Mouse (Mus musculus): Measurements from ENCODE around the gene Mettl6. TPM values are rescaled to one million over a fixed set of nuclear protein-coding genes. Genes with fewer than 3 reads are reported as not detected.

Gene Mettl6
- polyA plus RNA-seq (2015; fragmentation: Nextera tagmentation; extraction: Ambion mirVana) = 52.9 and 54.1 TPM in 2 replicates

DNA sequence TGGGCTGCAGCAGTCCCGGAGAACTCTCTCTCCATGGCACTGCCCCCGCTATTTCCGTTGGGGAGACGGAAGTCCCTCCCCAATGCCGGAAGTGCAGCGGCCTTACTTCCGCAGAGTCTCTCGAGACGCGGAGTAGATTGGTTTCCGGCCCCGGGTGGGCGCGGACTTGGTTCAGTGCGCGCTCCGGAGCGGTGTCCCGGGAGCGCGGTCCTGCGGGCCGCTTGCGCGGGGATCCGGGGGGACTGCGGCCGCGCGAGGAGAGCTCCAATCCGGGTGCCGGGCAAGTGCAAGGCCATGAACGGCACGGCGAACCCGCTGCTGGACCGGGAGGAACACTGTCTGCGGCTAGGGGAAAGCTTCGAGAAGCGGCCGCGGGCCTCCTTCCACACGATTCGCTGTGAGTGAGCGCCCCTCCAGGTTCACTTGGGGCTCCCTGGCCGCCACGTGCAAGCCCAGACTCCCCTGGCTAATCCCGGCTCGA, at the start of gene Mettl6:
Gene Mettl6 (minus strand): TSS at position 66 of the 481 bp plus-strand sequence.
- ATAC-seq = peak; percentile 97
- under 1% methylated on average over 49 of the region's 49 CpGs for WGBS
- peak within 1 kb of the TSS; percentile 98 for H3K4me3 ChIP-seq (replicated peaks)
- H3K36me3 ChIP-seq = peaks cover 7% of the 10 kb centered on the region; the same call in 1 of the 2 replicates
- peak within 1 kb of the TSS; percentile 95 for H3K9ac ChIP-seq
- no peaks in the 10 kb centered on the region for H3K27me3 ChIP-seq (replicated peaks)
- peaks cover 21% of the 10 kb centered on the region for H3K4me1 ChIP-seq (replicated peaks)
- peak within 1 kb of the TSS; percentile 72 for H3K4me2 ChIP-seq (replicated peaks)
- H3K9me3 ChIP-seq = no peaks in the 10 kb centered on the region
- H3K27ac ChIP-seq = peak within 1 kb of the TSS; percentile 94

DNA sequence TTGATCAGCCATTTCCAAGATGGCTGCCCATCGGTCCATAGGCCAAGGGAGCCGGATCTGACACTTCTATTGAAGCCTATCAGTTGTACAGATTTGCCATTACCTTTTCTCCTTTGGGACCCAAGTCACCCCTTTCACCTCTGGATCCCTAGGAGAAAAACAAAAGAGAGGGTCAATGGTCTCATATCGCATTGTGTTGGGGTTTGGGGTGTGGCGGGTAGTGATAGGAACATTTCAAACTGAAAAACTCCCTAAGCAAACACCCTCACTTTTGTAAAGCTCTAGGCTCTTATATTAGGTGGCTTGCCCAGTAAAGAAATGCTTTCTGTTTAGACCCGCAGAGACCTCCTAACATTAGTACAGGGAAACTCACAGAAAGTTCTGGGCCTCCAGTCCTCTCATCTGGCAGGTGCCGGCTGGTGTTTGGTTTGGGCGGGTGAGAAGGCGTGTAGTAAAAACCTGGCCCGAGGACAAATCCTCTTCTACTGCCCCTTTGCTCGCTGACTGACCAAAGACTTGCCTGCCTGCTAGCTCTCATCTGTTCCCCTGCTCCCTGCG, 49.1 kb upstream of the Mettl6 start:
- ATAC-seq = no peak
- Histone ChIP-seq H3K9me3 (no peaks in the 10 kb centered on the region), H3K4me3 (replicated peaks) (no peak overlapping the region), H3K36me3 (no peaks in the 10 kb centered on the region), H3K9ac (no peak overlapping the region), H3K4me1 (replicated peaks) (no peaks in the 10 kb centered on the region), H3K27me3 (replicated peaks) (no peaks in the 10 kb centered on the region), H3K27ac (no peak overlapping the region), H3K4me2 (replicated peaks) (no peak overlapping the region)
- WGBS = 73% methylated on average over 11 of the region's 11 CpGs

DNA sequence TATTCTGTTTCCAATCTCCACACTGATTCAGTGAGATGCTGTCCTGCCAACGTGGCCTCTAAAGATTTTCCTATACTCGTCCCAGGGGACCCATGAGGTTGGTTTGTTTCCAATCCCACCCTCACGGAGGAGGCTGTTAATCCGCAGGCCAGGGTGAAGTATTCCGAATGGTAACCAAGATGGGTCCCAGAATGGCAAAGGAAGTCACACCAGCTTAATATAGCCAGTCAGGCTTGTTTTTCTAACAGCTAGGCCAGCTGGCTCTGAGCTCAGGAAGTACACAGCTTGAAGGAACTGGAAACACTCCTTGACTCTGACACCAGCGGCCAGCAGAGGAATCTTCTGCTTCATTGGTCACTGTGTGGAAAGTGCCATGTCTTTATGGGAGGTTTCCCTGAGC, 42.5 kb upstream of the Mettl6 start:
- 76% methylated on average over 6 of the region's 6 CpGs for WGBS

DNA sequence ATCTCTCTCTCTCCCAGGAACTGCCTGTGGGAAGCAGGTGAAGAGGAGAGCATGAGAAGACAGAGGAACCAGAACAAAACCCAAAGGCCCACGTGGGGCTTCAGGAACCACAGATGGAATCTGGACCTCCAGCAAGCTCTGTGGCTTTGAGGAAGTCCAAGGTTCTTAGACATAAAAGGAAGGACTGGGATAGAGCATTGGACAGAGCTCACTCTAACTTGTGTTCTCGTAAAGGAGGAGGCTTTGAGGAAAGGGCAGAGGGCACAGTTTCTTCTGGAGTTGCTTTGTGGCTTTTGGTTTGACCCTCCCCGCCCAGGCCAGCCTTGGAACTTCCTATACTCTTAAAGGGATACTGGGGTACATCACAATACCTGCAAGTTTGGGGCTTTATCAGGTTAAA, 37.8 kb upstream of the Mettl6 start:
- ATAC-seq = 0 out of 2 replicates have a peak, but pooled peaks have one; percentile 23
- Histone ChIP-seq H3K36me3 (no peaks in the 10 kb centered on the region), H3K9me3 (no peaks in the 10 kb centered on the region), H3K27ac (no peak overlapping the region), H3K27me3 (replicated peaks) (no peaks in the 10 kb centered on the region), H3K9ac (no peak overlapping the region), H3K4me3 (replicated peaks) (no peak overlapping the region), H3K4me2 (replicated peaks) (no peak overlapping the region), H3K4me1 (replicated peaks) (no peaks in the 10 kb centered on the region)
- 65% methylated on average over 3 of the region's 3 CpGs for WGBS

More for the DNA sequence above, 42.5 kb upstream of the Mettl6 start:
- no peak overlapping the region for H3K4me3 ChIP-seq (replicated peaks)
- H3K9me3 ChIP-seq = no peaks in the 10 kb centered on the region
- no peak overlapping the region for H3K27ac ChIP-seq
- no peak overlapping the region for H3K4me2 ChIP-seq (replicated peaks)
- no peak overlapping the region for H3K9ac ChIP-seq
- H3K4me1 ChIP-seq (replicated peaks) = no peaks in the 10 kb centered on the region
- H3K36me3 ChIP-seq = no peaks in the 10 kb centered on the region
- no peak for ATAC-seq
- H3K27me3 ChIP-seq (replicated peaks) = no peaks in the 10 kb centered on the region

DNA sequence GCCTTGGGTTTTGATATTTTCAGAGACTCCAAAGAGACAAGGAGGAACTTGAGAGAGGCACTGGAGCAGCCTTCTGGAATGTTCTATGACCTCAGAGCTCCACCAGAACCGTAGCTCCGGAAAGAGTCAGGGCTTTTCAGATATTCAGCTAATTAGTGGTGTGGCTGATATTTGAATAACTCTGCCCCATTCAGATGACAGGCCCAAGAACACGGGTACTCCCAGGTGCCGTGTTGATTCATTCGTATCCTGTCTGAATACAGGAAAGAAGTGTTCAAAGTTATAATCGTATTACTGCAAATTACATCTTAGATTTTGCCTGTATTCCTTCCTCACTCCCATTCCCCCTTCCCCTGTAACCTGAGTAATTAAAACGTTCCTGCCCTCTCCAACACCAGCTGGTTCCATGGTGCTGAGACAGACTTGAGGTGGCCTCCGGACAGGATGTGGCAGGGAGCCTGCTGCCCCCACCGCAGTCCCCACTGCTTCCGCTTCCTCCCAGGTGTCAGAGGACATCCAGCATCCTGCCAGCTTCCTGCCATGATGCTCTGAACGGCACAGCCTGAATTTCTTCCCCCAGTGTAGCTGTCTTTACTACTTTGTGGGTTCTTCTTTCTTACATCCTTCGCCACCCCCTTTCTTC, 36.8 kb upstream of the Mettl6 start:
- Histone ChIP-seq H3K27ac (peak overlapping the region; percentile 28; the same call in 1 of the 2 replicates), H3K4me3 (replicated peaks) (no peak overlapping the region), H3K4me2 (replicated peaks) (no peak overlapping the region), H3K9me3 (no peaks in the 10 kb centered on the region), H3K27me3 (replicated peaks) (no peaks in the 10 kb centered on the region), H3K9ac (no peak overlapping the region), H3K36me3 (no peaks in the 10 kb centered on the region), H3K4me1 (replicated peaks) (no peaks in the 10 kb centered on the region)
- ATAC-seq = no peak
- WGBS = 59% methylated on average over 12 of the region's 12 CpGs

DNA sequence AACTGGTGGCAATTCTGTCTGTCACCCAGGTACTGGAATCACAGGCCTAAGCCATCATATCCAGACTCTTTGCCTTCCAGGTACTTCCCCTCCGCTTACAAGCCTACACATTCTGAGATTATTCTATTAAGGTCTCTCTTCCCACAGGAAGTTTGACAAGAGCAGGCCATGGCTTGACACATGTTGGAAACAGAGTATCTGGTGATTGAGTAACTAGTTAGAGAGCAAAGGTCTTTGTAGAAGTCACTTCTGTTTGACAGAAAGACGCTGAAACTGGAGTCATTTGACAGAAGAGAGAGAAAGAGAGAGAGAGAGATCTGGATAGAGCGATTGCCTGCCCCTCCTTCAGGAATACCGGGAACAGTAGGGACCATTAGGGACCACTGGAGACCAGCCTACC, 36.0 kb upstream of the Mettl6 start:
- H3K4me2 ChIP-seq (replicated peaks) = no peak overlapping the region
- 71% methylated on average over 4 of the region's 4 CpGs for WGBS
- H3K4me1 ChIP-seq (replicated peaks) = no peaks in the 10 kb centered on the region
- no peak overlapping the region for H3K9ac ChIP-seq
- H3K36me3 ChIP-seq = no peaks in the 10 kb centered on the region
- peak overlapping the region; percentile 28; the same call in 1 of the 2 replicates for H3K27ac ChIP-seq
- peak; percentile 69 for ATAC-seq
- H3K27me3 ChIP-seq (replicated peaks) = no peaks in the 10 kb centered on the region
- no peak overlapping the region for H3K4me3 ChIP-seq (replicated peaks)
- no peaks in the 10 kb centered on the region for H3K9me3 ChIP-seq

DNA sequence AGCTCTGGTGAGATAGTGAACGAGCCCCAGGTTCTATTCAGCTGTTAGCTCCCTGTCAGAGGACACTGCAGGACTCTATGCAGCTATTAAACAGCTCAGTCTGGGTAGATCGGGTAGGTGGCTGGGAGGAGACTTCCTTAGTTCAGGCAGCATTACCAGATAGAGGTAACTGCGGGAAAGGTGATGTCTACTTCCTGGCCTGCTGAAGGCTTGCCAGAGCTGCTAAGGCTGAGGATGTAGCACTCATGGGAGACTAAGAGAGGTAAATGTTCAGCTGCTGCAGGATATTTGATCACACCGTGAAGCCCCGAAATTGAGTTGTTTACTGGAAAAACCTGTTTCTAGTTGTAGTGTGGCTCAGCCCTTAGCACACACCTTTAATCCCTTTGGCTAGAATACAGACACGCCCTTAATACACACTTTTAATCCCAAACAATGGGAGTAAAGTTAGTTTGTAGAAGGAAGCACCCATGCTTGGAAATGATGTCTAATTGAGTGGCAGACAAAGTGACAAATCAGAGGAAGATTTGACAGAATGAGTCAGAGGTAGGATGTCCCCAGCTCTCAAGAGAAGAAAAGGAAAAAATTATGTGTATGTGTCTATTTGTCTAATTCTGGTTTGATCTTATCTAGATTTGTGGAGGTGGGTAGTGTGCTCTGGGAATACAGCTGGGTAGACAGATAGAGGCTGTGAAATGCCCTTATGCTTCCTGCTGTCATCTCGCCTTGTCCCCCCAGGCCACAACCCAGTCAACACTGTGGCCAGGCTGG, 30.4 kb upstream of the Mettl6 start:
- H3K9me3 ChIP-seq = no peaks in the 10 kb centered on the region
- 68% methylated on average over 7 of the region's 7 CpGs for WGBS
- no peak overlapping the region for H3K27ac ChIP-seq
- no peak for ATAC-seq
- no peak overlapping the region for H3K4me2 ChIP-seq (replicated peaks)
- no peak overlapping the region for H3K9ac ChIP-seq
- H3K36me3 ChIP-seq = no peaks in the 10 kb centered on the region
- no peak overlapping the region for H3K4me3 ChIP-seq (replicated peaks)
- H3K4me1 ChIP-seq (replicated peaks) = no peaks in the 10 kb centered on the region
- H3K27me3 ChIP-seq (replicated peaks) = no peaks in the 10 kb centered on the region

DNA sequence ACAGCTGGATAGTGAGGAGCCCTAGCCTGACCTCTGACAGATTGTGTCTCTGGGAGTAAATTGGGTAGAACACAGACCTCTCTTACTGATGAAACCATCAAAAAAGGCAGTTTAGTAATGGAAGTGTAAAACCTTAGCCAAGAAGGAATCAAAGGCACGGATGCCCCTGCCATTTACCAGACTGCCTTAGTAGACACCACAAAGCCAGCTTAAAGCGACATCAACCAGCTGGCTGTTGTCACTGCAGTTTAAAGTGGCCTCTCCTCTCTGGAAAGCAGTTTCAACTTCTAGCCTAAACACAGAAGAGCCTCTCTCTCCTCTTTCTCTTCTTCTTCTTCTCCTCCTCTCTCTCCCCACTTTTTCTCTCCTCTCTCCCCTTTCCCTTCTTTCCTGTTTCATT, 26.5 kb upstream of the Mettl6 start:
- H3K4me2 ChIP-seq (replicated peaks) = no peak overlapping the region
- H3K9me3 ChIP-seq = no peaks in the 10 kb centered on the region
- no peak overlapping the region for H3K27ac ChIP-seq
- H3K9ac ChIP-seq = no peak overlapping the region
- peaks cover 7% of the 10 kb centered on the region; the same call in 1 of the 2 replicates for H3K4me1 ChIP-seq (replicated peaks)
- no peak overlapping the region for H3K4me3 ChIP-seq (replicated peaks)
- no peaks in the 10 kb centered on the region for H3K36me3 ChIP-seq
- 36% methylated on average over 2 of the region's 2 CpGs for WGBS
- no peak for ATAC-seq
- H3K27me3 ChIP-seq (replicated peaks) = no peaks in the 10 kb centered on the region

DNA sequence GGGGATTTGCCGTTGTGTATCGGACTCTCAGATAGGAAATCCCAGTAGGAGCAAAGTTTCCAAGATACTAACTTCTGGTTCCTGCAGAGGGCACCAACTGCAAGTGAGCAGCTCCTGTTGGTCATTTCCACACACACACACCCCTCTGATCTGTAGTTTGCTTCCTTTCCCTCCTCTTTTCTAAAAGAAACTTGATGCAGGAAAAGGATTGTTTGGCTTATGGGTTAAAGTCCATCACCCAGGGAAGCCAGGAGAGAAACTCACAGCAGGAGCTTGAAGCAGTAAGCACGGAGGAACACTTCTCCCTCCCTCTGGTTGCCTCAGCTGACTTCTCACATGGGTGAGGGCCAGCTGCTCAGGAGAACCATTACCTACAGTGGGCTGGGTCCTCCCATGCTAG, 24.3 kb upstream of the Mettl6 start:
- Histone ChIP-seq H3K9ac (no peak overlapping the region), H3K4me3 (replicated peaks) (no peak overlapping the region), H3K4me2 (replicated peaks) (peak overlapping the region; percentile 17), H3K4me1 (replicated peaks) (peaks cover 7% of the 10 kb centered on the region; the same call in 1 of the 2 replicates), H3K27me3 (replicated peaks) (no peaks in the 10 kb centered on the region), H3K9me3 (no peaks in the 10 kb centered on the region), H3K27ac (no peak overlapping the region), H3K36me3 (no peaks in the 10 kb centered on the region)
- 30% methylated on average over 3 of the region's 3 CpGs for WGBS
- peak; percentile 81 for ATAC-seq

DNA sequence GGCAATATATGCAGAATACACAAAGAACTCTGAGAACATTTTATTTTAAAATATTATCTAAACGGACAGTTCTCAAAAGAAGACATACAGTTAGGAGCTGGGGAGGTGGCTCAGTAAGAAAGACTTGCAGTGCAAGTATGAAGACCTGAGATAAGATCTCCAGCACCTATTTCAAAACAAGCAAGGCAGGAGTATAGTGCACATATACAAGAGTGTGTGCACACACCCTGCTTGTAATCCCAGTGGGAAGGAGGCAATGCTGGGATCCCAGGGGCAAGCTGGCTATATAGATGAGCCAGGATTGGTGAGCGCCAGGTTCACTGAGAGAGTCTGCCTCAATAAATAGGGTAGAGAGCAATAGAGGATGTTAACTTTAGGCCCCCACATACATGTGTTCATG, 21.1 kb upstream of the Mettl6 start:
- no peak overlapping the region for H3K9ac ChIP-seq
- H3K4me3 ChIP-seq (replicated peaks) = no peak overlapping the region
- no peak overlapping the region for H3K27ac ChIP-seq
- H3K27me3 ChIP-seq (replicated peaks) = no peaks in the 10 kb centered on the region
- WGBS = 89% methylated on average over 2 of the region's 2 CpGs
- ATAC-seq = no peak
- peaks cover 7% of the 10 kb centered on the region; the same call in 1 of the 2 replicates for H3K4me1 ChIP-seq (replicated peaks)
- no peaks in the 10 kb centered on the region for H3K36me3 ChIP-seq
- H3K4me2 ChIP-seq (replicated peaks) = no peak overlapping the region
- H3K9me3 ChIP-seq = no peaks in the 10 kb centered on the region

DNA sequence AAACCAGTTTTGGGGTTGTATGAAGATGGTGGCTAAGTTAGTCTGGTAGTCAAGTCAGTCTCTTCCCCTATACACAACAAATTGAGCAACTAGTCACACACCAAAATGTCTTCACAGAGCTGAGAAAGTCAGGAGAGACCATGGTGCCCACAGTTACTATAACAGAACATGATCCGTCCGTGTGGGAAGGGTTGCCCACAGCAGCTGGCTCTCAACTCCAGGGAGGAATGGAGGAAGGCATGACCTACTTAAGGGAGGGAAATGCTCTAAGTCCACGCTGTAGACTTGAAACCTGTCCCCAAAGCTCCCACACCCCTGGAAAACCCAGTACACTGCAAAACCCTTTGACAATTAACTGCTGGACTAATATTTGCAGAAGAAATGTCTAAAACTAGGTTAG, 15.5 kb upstream of the Mettl6 start:
- WGBS = 88% methylated on average over 3 of the region's 3 CpGs
- no peak for ATAC-seq
- no peak overlapping the region for H3K9ac ChIP-seq
- no peaks in the 10 kb centered on the region for H3K27me3 ChIP-seq (replicated peaks)
- no peaks in the 10 kb centered on the region for H3K9me3 ChIP-seq
- no peak overlapping the region for H3K4me3 ChIP-seq (replicated peaks)
- no peak overlapping the region for H3K4me2 ChIP-seq (replicated peaks)
- H3K4me1 ChIP-seq (replicated peaks) = no peaks in the 10 kb centered on the region
- peaks cover 31% of the 10 kb centered on the region for H3K36me3 ChIP-seq
- H3K27ac ChIP-seq = no peak overlapping the region

DNA sequence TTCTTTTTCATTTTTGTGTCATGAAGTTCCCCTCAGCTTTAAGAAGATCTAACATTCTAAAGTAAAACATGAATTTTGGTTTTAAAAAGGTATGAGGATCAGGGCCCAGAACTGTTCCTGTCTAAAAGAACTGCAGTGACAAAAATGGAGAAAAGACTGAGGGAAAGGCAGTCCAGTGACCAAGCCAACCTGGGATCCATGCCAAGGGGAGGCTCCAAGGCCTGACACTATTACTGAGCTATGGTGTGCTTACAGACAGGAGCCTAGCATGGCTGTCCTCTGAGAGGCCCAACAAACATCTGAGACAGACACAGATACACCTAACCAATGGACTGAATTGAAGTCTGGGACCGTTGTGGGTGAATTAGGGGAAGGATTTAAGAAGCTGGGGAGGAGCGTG, 15.1 kb upstream of the Mettl6 start:
- H3K27ac ChIP-seq = no peak overlapping the region
- no peaks in the 10 kb centered on the region for H3K4me1 ChIP-seq (replicated peaks)
- no peak for ATAC-seq
- no peaks in the 10 kb centered on the region for H3K9me3 ChIP-seq
- 91% methylated on average over 2 of the region's 2 CpGs for WGBS
- no peak overlapping the region for H3K4me3 ChIP-seq (replicated peaks)
- H3K36me3 ChIP-seq = peaks cover 35% of the 10 kb centered on the region
- H3K27me3 ChIP-seq (replicated peaks) = no peaks in the 10 kb centered on the region
- no peak overlapping the region for H3K9ac ChIP-seq
- H3K4me2 ChIP-seq (replicated peaks) = no peak overlapping the region
